Mouse (Mus musculus): ENCODE measurements around the gene Ifi27l2b. TPM values are rescaled to one million over a fixed set of nuclear protein-coding genes. Genes with fewer than 3 reads are reported as not detected.

The Ifi27l2b gene
- total and polyA plus RNA-seq, 2 experiments from 2014 or later: not detected

DNA sequence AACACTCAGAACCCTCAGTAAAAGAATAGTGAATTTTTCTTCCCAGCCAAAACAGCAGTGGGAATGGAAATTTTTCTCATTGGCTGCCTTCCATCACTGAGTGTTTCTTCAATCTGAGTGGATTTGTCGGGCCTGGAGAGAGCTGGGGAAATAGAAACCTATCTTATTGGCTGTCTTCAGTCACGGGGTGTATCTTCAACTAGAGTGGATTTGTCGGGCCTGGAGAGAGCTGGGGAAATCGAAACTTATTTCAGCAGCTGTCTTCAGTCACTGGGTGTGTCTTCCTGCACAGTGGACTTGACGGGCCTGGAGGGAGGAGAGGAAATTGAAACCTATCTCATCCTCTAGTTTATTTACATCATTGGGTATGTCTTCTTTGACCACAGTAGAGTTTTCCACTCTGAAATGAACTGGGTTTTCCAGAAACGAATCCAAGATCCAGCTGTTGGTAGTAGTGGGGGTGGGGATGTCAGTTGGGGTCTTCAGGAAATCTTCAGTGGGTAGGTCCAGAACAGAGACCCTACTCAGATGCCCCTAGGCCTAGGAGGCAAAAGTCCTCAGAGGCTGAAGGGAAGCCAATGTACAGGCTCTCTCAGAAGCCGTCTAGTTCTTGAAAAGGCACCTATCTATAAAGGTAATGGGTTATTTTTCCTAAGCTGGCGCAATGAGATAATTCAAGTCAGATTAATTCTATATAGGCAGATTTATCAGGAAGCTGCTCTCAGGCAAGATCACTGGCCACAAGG is 22.9 kb downstream of the Ifi27l2b start, which contains the start of gene Ifi27:
Ifi27 (plus strand) TSS at position 226 of the 746 bp plus-strand sequence.
- ATAC-seq (ENCODE audit: low FRiP score) (no peak), DNase-seq (ENCODE audit: low spot score) (peak; percentile 28)
- no peaks in the 10 kb centered on the region for H3K36me3 ChIP-seq (ENCODE audit: insufficient read depth, low read length)
- TF ChIP-seq CTCF (IDR thresholded peaks at IDR 0.05): no peak
- WGBS: 69% methylated on average over 8 of the region's 8 CpGs
- no peaks in the 10 kb centered on the region for H3K9me3 ChIP-seq (ENCODE audit: low read length)
- H3K27me3 ChIP-seq (ENCODE audit: insufficient read depth, low read length): no peaks in the 10 kb centered on the region; the same call in 1 of the 2 replicates
- 0 out of 2 replicates have a peak within 1 kb of the TSS, but pooled peaks have one; percentile 2 for H3K4me2 ChIP-seq (ENCODE audit: low read depth, low read length, poor library complexity, severe bottlenecking)
- H3K9ac ChIP-seq (replicated peaks; ENCODE audit: low read length, poor library complexity, severe bottlenecking): no peak within 1 kb of the TSS
- H3K4me1 ChIP-seq (ENCODE audit: insufficient read depth, low read length): no peaks in the 10 kb centered on the region
- no peak within 1 kb of the TSS for H3K4me3 ChIP-seq (ENCODE audit: low read depth, low read length)
- no peak within 1 kb of the TSS for H3K27ac ChIP-seq (ENCODE audit: low read depth, low read length)

DNA sequence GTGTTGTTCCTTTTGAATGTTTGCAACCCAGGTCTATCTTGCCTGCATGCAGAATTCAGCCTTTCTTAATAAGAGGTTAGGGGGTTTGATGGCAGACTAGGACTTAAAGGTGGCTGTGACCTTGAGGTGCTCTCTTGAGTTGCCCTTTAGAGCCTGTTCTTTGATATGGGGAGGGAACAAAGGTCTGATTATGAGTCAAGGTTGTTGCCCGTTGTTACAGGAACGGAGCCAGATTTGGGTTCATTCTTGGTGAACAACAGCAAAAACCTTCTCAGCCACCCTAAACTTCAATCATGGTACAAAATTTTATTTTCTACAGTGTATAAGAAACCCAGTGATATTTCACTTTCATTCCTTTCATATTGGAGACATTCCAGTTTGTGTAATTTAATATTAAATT is 23.6 kb downstream of the Ifi27l2b start:
- no peaks in the 10 kb centered on the region for H3K4me1 ChIP-seq (ENCODE audit: insufficient read depth, low read length)
- 88% methylated on average over 2 of the region's 2 CpGs for WGBS
- no peak for ATAC-seq (ENCODE audit: low FRiP score)
- no peaks in the 10 kb centered on the region for H3K36me3 ChIP-seq (ENCODE audit: insufficient read depth, low read length)
- no peak for TF ChIP-seq CTCF (IDR thresholded peaks at IDR 0.05)
- H3K4me3 ChIP-seq (ENCODE audit: low read depth, low read length): no peak overlapping the region
- no peak for DNase-seq (ENCODE audit: low spot score)
- no peak overlapping the region for H3K4me2 ChIP-seq (ENCODE audit: low read depth, low read length, poor library complexity, severe bottlenecking)
- H3K27me3 ChIP-seq (ENCODE audit: insufficient read depth, low read length): no peaks in the 10 kb centered on the region; the same call in 1 of the 2 replicates
- no peak overlapping the region for H3K27ac ChIP-seq (ENCODE audit: low read depth, low read length)
- H3K9ac ChIP-seq (replicated peaks; ENCODE audit: low read length, poor library complexity, severe bottlenecking): no peak overlapping the region
- H3K9me3 ChIP-seq (ENCODE audit: low read length): no peaks in the 10 kb centered on the region

DNA sequence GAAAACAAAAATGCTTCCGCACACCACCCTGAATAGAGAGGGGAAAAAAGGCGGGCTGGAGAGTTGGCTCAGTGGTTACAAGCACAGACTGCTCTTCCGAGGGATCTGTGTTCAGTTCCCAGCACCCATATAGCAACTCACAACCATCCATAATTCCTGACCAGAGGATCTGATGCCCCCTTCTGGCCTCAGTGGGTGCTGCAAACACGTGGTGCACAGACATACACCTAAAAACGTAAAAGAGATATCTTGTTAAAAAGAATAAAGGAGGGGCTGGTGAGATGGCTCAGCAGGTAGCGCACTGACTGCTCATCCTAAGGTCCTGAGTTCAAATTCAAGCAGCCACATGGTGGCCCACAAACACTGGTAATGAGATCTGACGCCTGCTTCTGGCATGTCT is 30.3 kb downstream of the Ifi27l2b start:
- Histone ChIP-seq H3K4me2 (ENCODE audit: low read depth, low read length, poor library complexity, severe bottlenecking) (no peak overlapping the region), H3K27ac (ENCODE audit: low read depth, low read length) (no peak overlapping the region), H3K4me1 (ENCODE audit: insufficient read depth, low read length) (peaks cover 20% of the 10 kb centered on the region), H3K9ac (replicated peaks; ENCODE audit: low read length, poor library complexity, severe bottlenecking) (no peak overlapping the region), H3K27me3 (ENCODE audit: insufficient read depth, low read length) (no peaks in the 10 kb centered on the region; the same call in 1 of the 2 replicates), H3K4me3 (ENCODE audit: low read depth, low read length) (no peak overlapping the region), H3K36me3 (ENCODE audit: insufficient read depth, low read length) (0 out of 2 replicates have a peak, but pooled peaks cover 8% of the 10 kb centered on the region), H3K9me3 (ENCODE audit: low read length) (no peaks in the 10 kb centered on the region)
- no peak for DNase-seq (ENCODE audit: low spot score)
- WGBS: 92% methylated on average over 7 of the region's 7 CpGs
- ATAC-seq (ENCODE audit: low FRiP score): no peak
- peak; percentile 49 for TF ChIP-seq CTCF (IDR thresholded peaks at IDR 0.05)

DNA sequence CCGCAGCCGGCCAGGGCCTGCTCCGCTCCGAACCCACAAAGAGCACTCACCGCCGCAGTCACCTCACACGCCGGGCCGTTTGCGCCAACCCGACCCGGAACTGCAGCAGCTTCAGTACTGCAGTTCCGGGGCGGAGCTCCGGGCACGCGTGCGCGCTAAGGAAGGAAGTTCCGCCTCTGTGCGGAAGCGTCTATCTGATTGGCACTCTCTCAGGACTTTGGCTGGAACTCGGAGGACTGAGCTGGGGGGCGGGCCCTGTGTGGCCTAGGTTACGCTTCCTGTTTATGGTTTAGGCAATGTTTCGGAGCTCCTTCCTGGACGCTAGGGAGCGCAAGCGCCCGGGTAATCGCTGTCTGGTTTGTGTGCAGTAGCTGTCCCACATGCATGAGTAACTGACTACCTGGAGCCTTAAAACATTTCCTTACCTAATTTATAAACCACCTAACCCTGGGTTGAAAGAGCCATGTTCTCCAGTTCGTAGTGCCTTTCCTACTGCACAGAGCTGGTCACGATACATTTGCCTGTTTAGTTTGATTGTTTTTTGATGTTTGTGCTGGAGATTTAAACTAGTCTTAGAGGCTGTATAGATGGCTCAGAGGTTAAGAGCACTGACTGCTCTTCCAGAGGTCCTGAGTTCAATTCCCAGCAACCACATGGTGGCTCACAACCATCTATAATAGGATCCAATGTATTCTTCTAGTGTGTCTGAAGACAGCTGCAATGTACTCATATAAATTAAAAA is 31.1 kb downstream of the Ifi27l2b start, which contains the start of gene Ddx24:
Ddx24 (minus strand) TSS at position 102 of the 742 bp plus-strand sequence.
- WGBS: 2% methylated on average over 33 of the region's 33 CpGs
- Histone ChIP-seq H3K36me3 (ENCODE audit: insufficient read depth, low read length) (0 out of 2 replicates have a peak, but pooled peaks cover 8% of the 10 kb centered on the region), H3K4me3 (ENCODE audit: low read depth, low read length) (peak within 1 kb of the TSS; percentile 92), H3K9ac (replicated peaks; ENCODE audit: low read length, poor library complexity, severe bottlenecking) (peak within 1 kb of the TSS; percentile 95), H3K27ac (ENCODE audit: low read depth, low read length) (peak within 1 kb of the TSS; percentile 91), H3K9me3 (ENCODE audit: low read length) (no peaks in the 10 kb centered on the region), H3K4me1 (ENCODE audit: insufficient read depth, low read length) (peaks cover 26% of the 10 kb centered on the region), H3K4me2 (ENCODE audit: low read depth, low read length, poor library complexity, severe bottlenecking) (peak within 1 kb of the TSS; percentile 87), H3K27me3 (ENCODE audit: insufficient read depth, low read length) (no peaks in the 10 kb centered on the region; the same call in 1 of the 2 replicates)
- ATAC-seq (ENCODE audit: low FRiP score) (peak; percentile 99), DNase-seq (ENCODE audit: low spot score) (peak; percentile 100)
- peak; percentile 93 for TF ChIP-seq CTCF (IDR thresholded peaks at IDR 0.05)

DNA sequence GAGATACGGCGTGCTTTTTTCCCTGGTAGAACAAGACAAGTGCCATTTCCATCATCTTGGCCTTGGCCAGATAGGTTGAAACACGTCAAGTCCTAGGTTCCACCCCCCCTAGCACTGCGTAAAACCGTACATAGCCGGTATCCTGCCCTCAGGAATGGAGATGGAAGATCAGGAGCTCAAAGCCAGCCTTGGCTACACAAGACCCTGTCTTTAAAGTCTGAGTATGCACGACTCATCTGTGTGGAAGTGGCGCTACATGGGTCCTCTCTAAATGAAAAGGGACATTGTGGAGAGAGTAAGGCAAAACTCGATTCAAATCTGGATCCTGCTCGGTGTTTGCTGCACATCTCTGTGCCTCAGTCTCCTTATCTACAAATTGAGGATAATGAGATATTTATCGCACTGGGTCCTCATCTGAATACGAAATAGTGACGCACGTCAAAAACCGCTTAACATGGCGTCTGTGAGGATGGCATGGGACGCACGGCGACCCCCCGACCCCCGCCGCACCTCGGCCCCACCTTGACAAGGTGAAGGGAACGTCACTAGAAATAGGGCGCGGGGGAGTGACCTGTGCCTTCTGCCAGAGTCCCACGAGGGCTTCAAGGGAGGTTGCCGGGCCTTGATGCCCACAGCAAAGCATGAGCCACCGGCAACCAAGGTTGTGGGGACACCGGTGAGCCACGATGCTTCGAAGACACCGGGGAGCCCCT is 31.9 kb downstream of the Ifi27l2b start:
- DNase-seq (ENCODE audit: low spot score): peak; percentile 17
- Histone ChIP-seq H3K27me3 (ENCODE audit: insufficient read depth, low read length) (no peaks in the 10 kb centered on the region; the same call in 1 of the 2 replicates), H3K9me3 (ENCODE audit: low read length) (no peaks in the 10 kb centered on the region), H3K4me3 (ENCODE audit: low read depth, low read length) (peak overlapping the region; percentile 92), H3K27ac (ENCODE audit: low read depth, low read length) (peak overlapping the region; percentile 91), H3K9ac (replicated peaks; ENCODE audit: low read length, poor library complexity, severe bottlenecking) (peak overlapping the region; percentile 95), H3K36me3 (ENCODE audit: insufficient read depth, low read length) (0 out of 2 replicates have a peak, but pooled peaks cover 8% of the 10 kb centered on the region), H3K4me1 (ENCODE audit: insufficient read depth, low read length) (peaks cover 26% of the 10 kb centered on the region), H3K4me2 (ENCODE audit: low read depth, low read length, poor library complexity, severe bottlenecking) (peak overlapping the region; percentile 87)
- peak; percentile 51 for ATAC-seq (ENCODE audit: low FRiP score)
- 10% methylated on average over 33 of the region's 33 CpGs for WGBS
- TF ChIP-seq CTCF (IDR thresholded peaks at IDR 0.05): no peak

Measured in midbrain, postnatal 0 days (tissue).